Mouse (Mus musculus): ENCODE results near the gene Flt3. TPM values are rescaled to one million over a fixed set of nuclear protein-coding genes. Genes with fewer than 3 reads are reported as not detected.

Flt3 gene
- 0.26 and 0.78 TPM in 2 replicates for polyA plus RNA-seq (2012; rRNA removed)

DNA sequence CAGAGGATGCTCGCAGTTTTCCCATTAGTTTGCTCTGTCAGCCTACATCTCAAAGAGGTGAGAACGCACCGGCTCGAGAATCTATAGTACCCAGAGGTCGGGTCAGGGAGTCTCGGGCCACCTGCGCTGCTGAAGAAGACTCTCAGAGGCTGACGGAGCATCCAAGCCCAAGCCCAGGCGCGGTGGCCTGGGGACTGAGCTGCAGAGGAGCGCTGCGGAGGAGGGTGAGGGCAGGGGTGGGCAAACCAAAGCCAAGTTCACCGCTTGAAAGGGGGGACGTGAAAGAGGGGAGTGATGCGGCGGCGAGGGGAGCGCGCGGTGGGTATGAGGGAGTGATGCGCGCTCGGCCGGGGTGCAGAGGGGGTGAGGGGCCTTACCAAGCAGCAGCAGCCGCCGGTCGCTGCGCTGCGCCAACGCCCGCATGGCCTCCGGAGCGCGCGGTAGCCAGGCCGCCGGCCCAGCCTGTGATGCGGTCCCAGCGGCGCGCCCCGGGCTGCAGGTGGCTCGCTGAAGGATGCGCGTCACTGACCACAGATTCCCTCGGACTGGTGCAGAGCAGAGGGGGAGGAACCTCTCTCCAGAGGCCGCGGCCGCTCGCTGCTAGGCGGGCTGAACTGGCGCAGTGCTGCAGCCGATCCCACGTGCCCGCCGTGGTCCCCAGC, at the start of gene Flt3:
Gene Flt3, minus strand, starts transcription at position 647 of the 662 bp plus-strand sequence.
- Histone ChIP-seq H3K27ac (ENCODE audit: insufficient read depth, low read depth, low read length) (no peak within 1 kb of the TSS), H3K27me3 (replicated peaks; ENCODE audit: control insufficient read depth, insufficient read depth, low read length) (no peaks in the 10 kb centered on the region), H3K4me3 (ENCODE audit: insufficient read depth, low read depth, low read length) (no peak within 1 kb of the TSS; the same call in 1 of the 2 replicates), H3K36me3 (ENCODE audit: control insufficient read depth, insufficient read depth, low read length) (no peaks in the 10 kb centered on the region), H3K4me1 (ENCODE audit: control insufficient read depth, insufficient read depth, low read length) (no peaks in the 10 kb centered on the region)
- no peak for TF ChIP-seq POLR2A (IDR thresholded peaks at IDR 0.05; ENCODE audit: low read depth, low read length)
- TF ChIP-seq CTCF (conservative IDR thresholded peaks at IDR 0.05; ENCODE audit: insufficient read depth, insufficient read length, low read depth, low read length), result no peak
- DNase-seq, result peak; percentile 25
- 3% methylated on average over 56 of the region's 56 CpGs for WGBS

DNA sequence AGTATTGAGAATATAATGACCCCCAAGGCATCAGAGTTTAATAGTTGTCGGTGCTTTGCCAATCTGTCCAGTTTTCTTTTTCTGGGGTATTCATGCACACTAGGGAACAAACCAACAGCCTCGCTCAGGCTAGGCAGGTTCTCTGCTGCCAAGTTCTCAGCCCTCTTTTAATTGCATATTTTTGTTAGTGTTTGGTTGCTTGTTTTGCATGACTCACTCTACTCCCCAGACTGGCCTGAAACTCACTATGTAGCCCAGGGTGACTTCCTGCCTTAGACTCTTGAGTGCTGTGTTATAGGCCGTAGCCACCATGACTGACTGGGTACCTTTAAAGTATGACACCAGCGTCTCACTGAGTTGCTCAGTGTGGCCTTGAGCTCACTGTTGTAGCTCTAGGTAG, 48.6 kb upstream of the Flt3 start:
- H3K27ac ChIP-seq (ENCODE audit: insufficient read depth, low read depth, low read length), result peak overlapping the region; percentile 74; the same call in 1 of the 2 replicates
- DNase-seq, result peak; percentile 60
- TF ChIP-seq CTCF (conservative IDR thresholded peaks at IDR 0.05; ENCODE audit: insufficient read depth, insufficient read length, low read depth, low read length), result no peak
- TF ChIP-seq POLR2A (IDR thresholded peaks at IDR 0.05; ENCODE audit: low read depth, low read length), result no peak
- no peak overlapping the region for H3K4me3 ChIP-seq (ENCODE audit: insufficient read depth, low read depth, low read length)
- no peaks in the 10 kb centered on the region for H3K27me3 ChIP-seq (replicated peaks; ENCODE audit: control insufficient read depth, insufficient read depth, low read length)
- WGBS, result 29% methylated on average over 4 of the region's 4 CpGs
- H3K4me1 ChIP-seq (ENCODE audit: control insufficient read depth, insufficient read depth, low read length), result peaks cover 19% of the 10 kb centered on the region
- no peaks in the 10 kb centered on the region; the same call in 1 of the 2 replicates for H3K36me3 ChIP-seq (ENCODE audit: control insufficient read depth, insufficient read depth, low read length)

DNA sequence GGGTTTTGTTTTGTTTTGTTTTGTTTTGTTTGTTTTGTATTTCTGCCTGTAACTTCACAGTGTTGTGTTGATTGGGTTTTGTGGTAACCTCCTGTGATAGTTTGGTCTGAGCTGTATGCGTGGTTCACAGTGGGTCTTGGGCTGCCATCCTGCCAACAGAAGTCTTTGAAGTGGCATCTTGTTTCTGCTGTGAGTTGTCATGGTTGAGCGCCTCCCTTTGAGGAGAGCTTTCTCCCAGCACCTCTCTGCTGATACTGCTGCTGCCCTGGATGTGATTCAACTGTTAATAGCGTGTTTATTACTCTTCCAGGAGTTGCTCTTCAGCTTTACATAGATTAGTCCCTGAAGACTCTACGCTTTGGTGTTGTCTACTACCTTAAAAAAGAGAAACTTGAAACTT, 48.2 kb upstream of the Flt3 start:
- peak; percentile 57 for DNase-seq
- H3K36me3 ChIP-seq (ENCODE audit: control insufficient read depth, insufficient read depth, low read length), result no peaks in the 10 kb centered on the region; the same call in 1 of the 2 replicates
- H3K27me3 ChIP-seq (replicated peaks; ENCODE audit: control insufficient read depth, insufficient read depth, low read length), result no peaks in the 10 kb centered on the region
- 28% methylated on average over 4 of the region's 4 CpGs for WGBS
- peak overlapping the region; percentile 45; the same call in 1 of the 2 replicates for H3K27ac ChIP-seq (ENCODE audit: insufficient read depth, low read depth, low read length)
- peaks cover 19% of the 10 kb centered on the region for H3K4me1 ChIP-seq (ENCODE audit: control insufficient read depth, insufficient read depth, low read length)
- no peak for TF ChIP-seq POLR2A (IDR thresholded peaks at IDR 0.05; ENCODE audit: low read depth, low read length)
- no peak for TF ChIP-seq CTCF (conservative IDR thresholded peaks at IDR 0.05; ENCODE audit: insufficient read depth, insufficient read length, low read depth, low read length)
- no peak overlapping the region for H3K4me3 ChIP-seq (ENCODE audit: insufficient read depth, low read depth, low read length)

DNA sequence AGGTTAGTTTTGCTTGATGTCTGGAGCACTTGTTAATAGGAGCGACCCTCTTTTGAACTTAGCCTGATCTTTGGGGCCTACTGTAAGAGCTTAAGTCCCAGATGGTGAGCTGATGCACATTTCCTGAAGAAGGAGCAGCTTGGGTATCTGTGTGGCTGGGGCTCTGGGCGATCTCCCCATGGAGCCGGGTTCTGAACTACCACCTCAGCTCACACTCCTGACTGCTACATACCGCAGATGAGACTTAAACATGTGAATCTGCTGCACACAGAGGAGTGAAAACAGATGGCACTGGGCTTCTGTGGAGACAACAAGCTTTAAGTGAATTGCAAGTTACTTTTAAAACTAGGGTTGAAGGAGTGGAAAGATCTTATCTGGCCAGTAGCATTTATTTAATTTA, 45.0 kb upstream of the Flt3 start:
- 77% methylated on average over 4 of the region's 4 CpGs for WGBS
- peaks cover 19% of the 10 kb centered on the region for H3K4me1 ChIP-seq (ENCODE audit: control insufficient read depth, insufficient read depth, low read length)

DNA sequence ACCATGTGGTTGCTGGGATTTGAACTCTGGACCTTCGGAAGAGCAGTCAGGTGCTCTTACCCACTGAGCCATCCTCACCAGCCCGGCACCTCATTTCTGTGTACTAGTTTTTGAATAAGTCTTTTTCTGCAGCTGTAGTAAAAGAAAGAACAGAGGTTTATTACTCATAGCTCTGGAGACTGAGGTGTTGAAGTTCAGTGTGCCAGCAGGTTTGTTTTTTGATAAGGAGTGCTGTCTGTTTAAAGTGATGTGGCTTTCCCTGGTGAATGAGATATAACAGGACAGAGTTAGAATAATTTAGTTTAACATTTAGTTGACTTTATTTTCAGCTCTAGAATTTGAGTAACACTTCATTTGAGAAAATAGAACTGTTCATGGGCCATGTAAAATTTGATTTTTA, 44.5 kb upstream of the Flt3 start:
- Histone ChIP-seq H3K4me3 (ENCODE audit: insufficient read depth, low read depth, low read length) (no peak overlapping the region), H3K36me3 (ENCODE audit: control insufficient read depth, insufficient read depth, low read length) (no peaks in the 10 kb centered on the region), H3K27me3 (replicated peaks; ENCODE audit: control insufficient read depth, insufficient read depth, low read length) (no peaks in the 10 kb centered on the region), H3K27ac (ENCODE audit: insufficient read depth, low read depth, low read length) (no peak overlapping the region), H3K4me1 (ENCODE audit: control insufficient read depth, insufficient read depth, low read length) (peaks cover 19% of the 10 kb centered on the region)
- no peak for DNase-seq
- TF ChIP-seq POLR2A (IDR thresholded peaks at IDR 0.05; ENCODE audit: low read depth, low read length) (no peak), CTCF (conservative IDR thresholded peaks at IDR 0.05; ENCODE audit: insufficient read depth, insufficient read length, low read depth, low read length) (no peak)
- WGBS, result 75% methylated on average over 2 of the region's 2 CpGs

More for the DNA sequence above, 45.0 kb upstream of the Flt3 start:
- Histone ChIP-seq H3K27me3 (replicated peaks; ENCODE audit: control insufficient read depth, insufficient read depth, low read length) (no peaks in the 10 kb centered on the region), H3K4me3 (ENCODE audit: insufficient read depth, low read depth, low read length) (no peak overlapping the region), H3K27ac (ENCODE audit: insufficient read depth, low read depth, low read length) (no peak overlapping the region), H3K36me3 (ENCODE audit: control insufficient read depth, insufficient read depth, low read length) (no peaks in the 10 kb centered on the region)
- DNase-seq, result no peak
- TF ChIP-seq CTCF (conservative IDR thresholded peaks at IDR 0.05; ENCODE audit: insufficient read depth, insufficient read length, low read depth, low read length) (no peak), POLR2A (IDR thresholded peaks at IDR 0.05; ENCODE audit: low read depth, low read length) (no peak)

DNA sequence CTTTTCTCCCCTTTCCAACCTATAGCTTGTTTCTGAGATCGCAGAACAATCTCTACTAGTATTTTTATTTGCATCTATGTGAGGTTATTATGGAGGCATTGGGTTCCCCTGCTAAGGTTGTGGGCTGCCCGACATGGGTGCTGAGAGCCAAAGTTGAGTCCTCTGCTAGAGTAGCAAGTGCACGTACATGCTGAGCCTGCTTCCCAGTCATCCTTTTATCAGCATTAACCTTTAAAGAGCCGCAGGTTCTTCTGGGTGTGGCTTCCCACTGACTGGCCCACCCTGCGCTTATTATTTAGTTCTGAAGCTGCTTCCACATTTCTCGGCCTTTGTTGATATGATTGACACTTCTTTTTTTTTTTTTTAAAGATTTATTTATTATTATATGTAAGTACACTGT, 44.0 kb upstream of the Flt3 start:
- Histone ChIP-seq H3K36me3 (ENCODE audit: control insufficient read depth, insufficient read depth, low read length) (no peaks in the 10 kb centered on the region), H3K27me3 (replicated peaks; ENCODE audit: control insufficient read depth, insufficient read depth, low read length) (no peaks in the 10 kb centered on the region), H3K4me1 (ENCODE audit: control insufficient read depth, insufficient read depth, low read length) (peaks cover 16% of the 10 kb centered on the region), H3K4me3 (ENCODE audit: insufficient read depth, low read depth, low read length) (no peak overlapping the region), H3K27ac (ENCODE audit: insufficient read depth, low read depth, low read length) (no peak overlapping the region)
- WGBS, result 87% methylated on average over 6 of the region's 6 CpGs
- TF ChIP-seq CTCF (conservative IDR thresholded peaks at IDR 0.05; ENCODE audit: insufficient read depth, insufficient read length, low read depth, low read length) (no peak), POLR2A (IDR thresholded peaks at IDR 0.05; ENCODE audit: low read depth, low read length) (no peak)
- DNase-seq, result no peak

DNA sequence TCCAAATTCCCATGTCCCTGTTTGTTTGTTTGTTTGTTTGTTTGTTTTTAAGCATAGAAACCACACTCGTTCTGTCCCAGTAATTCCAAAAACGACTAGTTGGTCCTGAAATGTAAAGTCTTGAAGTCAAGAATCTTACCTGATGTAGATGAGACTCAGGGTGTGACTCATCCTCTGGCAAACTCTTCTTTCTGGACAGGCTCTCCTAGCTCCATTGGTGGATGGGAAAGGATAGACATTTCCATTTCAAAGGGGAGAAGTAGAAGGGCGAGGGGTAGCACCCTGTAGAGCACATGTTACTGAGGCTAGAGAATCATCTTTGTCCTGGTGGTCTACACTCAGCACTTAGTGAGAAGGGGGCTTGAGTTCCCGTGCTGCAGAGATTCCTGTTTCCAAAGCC, 42.5 kb upstream of the Flt3 start:
- no peak for TF ChIP-seq POLR2A (IDR thresholded peaks at IDR 0.05; ENCODE audit: low read depth, low read length)
- no peak for TF ChIP-seq CTCF (conservative IDR thresholded peaks at IDR 0.05; ENCODE audit: insufficient read depth, insufficient read length, low read depth, low read length)
- no peak overlapping the region for H3K4me3 ChIP-seq (ENCODE audit: insufficient read depth, low read depth, low read length)
- no peaks in the 10 kb centered on the region for H3K36me3 ChIP-seq (ENCODE audit: control insufficient read depth, insufficient read depth, low read length)
- WGBS, result 76% methylated on average over 4 of the region's 4 CpGs
- no peak overlapping the region for H3K27ac ChIP-seq (ENCODE audit: insufficient read depth, low read depth, low read length)
- no peaks in the 10 kb centered on the region for H3K27me3 ChIP-seq (replicated peaks; ENCODE audit: control insufficient read depth, insufficient read depth, low read length)
- H3K4me1 ChIP-seq (ENCODE audit: control insufficient read depth, insufficient read depth, low read length), result peaks cover 13% of the 10 kb centered on the region
- no peak for DNase-seq

Measured in kidney, adult 2 months (tissue).